Mouse (Mus musculus): ENCODE results near the gene Xdh. TPM values are rescaled to one million over a fixed set of nuclear protein-coding genes. Genes with fewer than 3 reads are reported as not detected.

Xdh gene
- polyA plus RNA-seq, 1 experiment: 5.1 TPM

DNA sequence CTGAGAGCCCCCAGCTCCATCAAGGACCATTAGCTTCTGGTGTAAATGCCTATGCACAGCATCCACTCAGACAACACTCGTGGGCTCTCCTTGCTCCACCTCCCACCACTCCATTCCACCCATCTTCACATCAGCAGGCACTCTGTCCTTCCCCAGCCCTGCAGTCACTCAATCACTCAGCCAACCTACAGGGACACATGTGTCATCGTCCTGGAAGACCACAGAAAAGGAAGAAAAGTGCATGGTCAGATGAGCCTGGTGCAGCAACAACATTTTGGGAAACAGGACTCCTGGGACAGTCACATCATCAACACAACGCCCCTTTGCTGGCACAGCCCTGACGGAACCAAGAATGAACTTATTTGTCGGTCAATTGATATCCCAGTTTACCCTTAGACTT lies 974 bp upstream of the Xdh start:
- Histone ChIP-seq H3K4me3 (replicated peaks; ENCODE audit: insufficient read depth, low read depth, low read length) (no peak overlapping the region), H3K27me3 (ENCODE audit: control insufficient read depth, insufficient read depth, low read length) (no peaks in the 10 kb centered on the region), H3K4me1 (ENCODE audit: control insufficient read depth, insufficient read depth, low read length) (no peaks in the 10 kb centered on the region), H3K27ac (ENCODE audit: insufficient read depth, low read length) (no peak overlapping the region)
- DNase-seq: no peak
- no peak for TF ChIP-seq CTCF (IDR thresholded peaks at IDR 0.05; ENCODE audit: borderline replicate concordance, insufficient read depth, low read depth, low read length)
- no peak for TF ChIP-seq POLR2A (IDR thresholded peaks at IDR 0.05; ENCODE audit: borderline replicate concordance, insufficient read depth, low read length)
- 82% methylated on average over 5 of the region's 5 CpGs for WGBS

DNA sequence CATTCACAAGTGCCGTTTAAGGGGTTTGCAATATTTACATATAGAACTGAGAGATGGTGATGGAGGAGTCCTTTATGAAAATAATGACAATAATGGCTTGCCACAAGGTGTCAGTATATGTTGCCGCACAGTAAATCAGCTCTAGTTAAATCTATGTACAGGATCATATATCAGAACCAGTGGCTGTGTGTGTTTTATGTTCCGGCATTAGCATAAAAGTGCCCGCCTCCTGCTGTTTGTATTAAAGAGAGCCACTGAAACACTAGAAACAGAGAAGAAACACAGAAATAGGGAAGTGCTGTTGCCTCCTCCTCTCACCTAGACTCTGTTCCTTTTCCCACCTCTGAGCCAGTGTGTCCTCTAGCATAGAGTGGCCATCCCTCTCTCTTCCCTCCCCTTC lies 498 bp downstream of the Xdh start:
- no peaks in the 10 kb centered on the region for H3K27me3 ChIP-seq (ENCODE audit: control insufficient read depth, insufficient read depth, low read length)
- WGBS: 78% methylated on average over 4 of the region's 4 CpGs
- H3K27ac ChIP-seq (ENCODE audit: insufficient read depth, low read length): no peak overlapping the region
- no peak for TF ChIP-seq POLR2A (IDR thresholded peaks at IDR 0.05; ENCODE audit: borderline replicate concordance, insufficient read depth, low read length)
- no peak for TF ChIP-seq CTCF (IDR thresholded peaks at IDR 0.05; ENCODE audit: borderline replicate concordance, insufficient read depth, low read depth, low read length)
- no peak for DNase-seq
- H3K4me1 ChIP-seq (ENCODE audit: control insufficient read depth, insufficient read depth, low read length): no peaks in the 10 kb centered on the region
- H3K4me3 ChIP-seq (replicated peaks; ENCODE audit: insufficient read depth, low read depth, low read length): no peak overlapping the region

- Histone ChIP-seq H3K4me1 (ENCODE audit: control insufficient read depth, insufficient read depth, low read length) (no peaks in the 10 kb centered on the region), H3K27ac (ENCODE audit: insufficient read depth, low read length) (no peak overlapping the region), H3K4me3 (replicated peaks; ENCODE audit: insufficient read depth, low read depth, low read length) (no peak overlapping the region), H3K27me3 (ENCODE audit: control insufficient read depth, insufficient read depth, low read length) (no peaks in the 10 kb centered on the region)
- WGBS: 85% methylated on average over 2 of the region's 2 CpGs
- DNase-seq: no peak
- TF ChIP-seq POLR2A (IDR thresholded peaks at IDR 0.05; ENCODE audit: borderline replicate concordance, insufficient read depth, low read length) (no peak), CTCF (IDR thresholded peaks at IDR 0.05; ENCODE audit: borderline replicate concordance, insufficient read depth, low read depth, low read length) (no peak)
Observed at GRCm38 (mm10) chr17:73948801-73949200, 1.2 kb downstream of the Xdh start.

GRCm38 (mm10) chr17:73948039-73948438 lies 2.0 kb downstream of the Xdh start:
- H3K27me3 ChIP-seq (ENCODE audit: control insufficient read depth, insufficient read depth, low read length): no peaks in the 10 kb centered on the region
- DNase-seq: peak in 1 of 2 experiments; percentile 22
- no peak overlapping the region for H3K4me3 ChIP-seq (replicated peaks; ENCODE audit: insufficient read depth, low read depth, low read length)
- TF ChIP-seq POLR2A (IDR thresholded peaks at IDR 0.05; ENCODE audit: borderline replicate concordance, insufficient read depth, low read length): no peak
- TF ChIP-seq CTCF (IDR thresholded peaks at IDR 0.05; ENCODE audit: borderline replicate concordance, insufficient read depth, low read depth, low read length): no peak
- H3K4me1 ChIP-seq (ENCODE audit: control insufficient read depth, insufficient read depth, low read length): no peaks in the 10 kb centered on the region
- no peak overlapping the region for H3K27ac ChIP-seq (ENCODE audit: insufficient read depth, low read length)
- 38% methylated on average over 3 of the region's 3 CpGs for WGBS

DNA sequence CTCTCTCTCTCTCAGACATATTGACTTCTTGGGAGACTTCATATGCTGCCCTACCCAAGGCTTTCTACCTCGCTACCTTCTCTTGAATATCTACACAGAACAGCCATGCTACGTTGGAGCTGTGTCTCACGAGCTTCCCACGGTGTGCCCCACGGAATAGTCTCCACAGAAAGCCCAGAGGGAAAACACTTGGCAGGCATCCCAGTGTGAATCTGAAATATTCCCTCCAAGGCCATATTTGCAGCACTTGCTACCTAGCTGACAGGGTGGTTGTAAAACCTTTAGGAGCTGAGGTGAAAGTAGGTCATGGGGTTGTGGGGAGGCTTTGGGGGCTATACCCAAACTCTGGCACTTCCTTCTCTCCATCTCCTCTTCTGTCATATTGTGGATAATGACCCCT lies 3.1 kb downstream of the Xdh start:
- Histone ChIP-seq H3K4me1 (ENCODE audit: control insufficient read depth, insufficient read depth, low read length) (no peaks in the 10 kb centered on the region), H3K27ac (ENCODE audit: insufficient read depth, low read length) (no peak overlapping the region), H3K27me3 (ENCODE audit: control insufficient read depth, insufficient read depth, low read length) (no peaks in the 10 kb centered on the region), H3K4me3 (replicated peaks; ENCODE audit: insufficient read depth, low read depth, low read length) (no peak overlapping the region)
- WGBS: 31% methylated on average over 5 of the region's 5 CpGs
- no peak for DNase-seq
- no peak for TF ChIP-seq CTCF (IDR thresholded peaks at IDR 0.05; ENCODE audit: borderline replicate concordance, insufficient read depth, low read depth, low read length)
- no peak for TF ChIP-seq POLR2A (IDR thresholded peaks at IDR 0.05; ENCODE audit: borderline replicate concordance, insufficient read depth, low read length)

DNA sequence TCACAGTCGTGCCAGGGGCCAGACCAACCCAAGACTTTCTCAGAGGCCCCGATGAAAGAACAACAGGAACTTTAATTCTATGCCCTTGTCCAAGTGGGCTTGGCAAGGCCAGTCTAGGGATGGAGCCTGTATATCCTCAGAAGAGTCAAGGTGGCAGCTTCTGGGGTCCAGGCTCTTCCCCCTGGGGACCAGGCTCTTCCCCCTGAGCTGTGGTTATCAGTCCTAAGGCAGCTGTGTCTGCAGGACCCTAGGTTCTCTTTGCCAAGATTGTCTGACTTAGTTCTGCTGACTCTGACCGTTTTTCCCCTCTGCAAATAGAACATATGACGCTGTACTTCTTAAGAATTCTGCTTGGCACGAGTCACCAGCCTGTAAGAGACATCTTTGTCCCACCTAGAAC lies 5.3 kb downstream of the Xdh start:
- Histone ChIP-seq H3K4me3 (replicated peaks; ENCODE audit: insufficient read depth, low read depth, low read length) (no peak overlapping the region), H3K27me3 (ENCODE audit: control insufficient read depth, insufficient read depth, low read length) (no peaks in the 10 kb centered on the region), H3K4me1 (ENCODE audit: control insufficient read depth, insufficient read depth, low read length) (no peaks in the 10 kb centered on the region), H3K27ac (ENCODE audit: insufficient read depth, low read length) (no peak overlapping the region)
- no peak for DNase-seq
- 83% methylated on average over 5 of the region's 5 CpGs for WGBS
- TF ChIP-seq CTCF (IDR thresholded peaks at IDR 0.05; ENCODE audit: borderline replicate concordance, insufficient read depth, low read depth, low read length) (no peak), POLR2A (IDR thresholded peaks at IDR 0.05; ENCODE audit: borderline replicate concordance, insufficient read depth, low read length) (no peak)

DNA sequence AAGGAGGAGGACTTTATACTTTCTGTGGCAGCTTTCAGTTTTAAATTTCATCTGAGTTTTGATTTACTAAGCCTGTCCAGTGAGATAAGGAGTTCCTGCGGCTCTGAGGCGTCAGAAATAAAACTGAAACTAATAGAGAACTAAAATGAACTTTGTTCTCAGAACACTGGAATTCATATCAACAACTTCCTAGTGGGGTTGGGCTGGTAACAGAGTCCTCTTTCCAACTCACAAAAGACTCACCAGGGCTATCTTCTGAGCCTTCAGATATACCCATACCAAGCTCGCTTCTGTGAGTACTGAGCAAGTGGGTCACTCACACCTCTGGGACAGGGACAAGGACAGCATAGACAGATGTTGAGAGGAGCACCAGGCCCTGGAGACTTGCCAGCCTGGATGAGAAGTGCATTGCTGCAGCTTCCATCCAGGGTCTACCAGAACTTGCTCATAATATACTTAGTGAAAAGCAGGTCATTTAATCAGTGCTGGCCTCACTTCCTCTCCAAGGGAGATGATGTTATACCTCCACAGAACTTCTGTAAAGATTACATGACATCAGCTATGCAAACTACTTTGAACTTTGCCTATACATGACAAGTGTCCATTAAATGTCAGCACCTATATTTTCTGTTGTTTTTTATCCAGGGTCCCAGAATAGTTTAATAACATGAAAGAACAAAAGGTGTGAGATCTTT lies 7.6 kb downstream of the Xdh start:
- 87% methylated on average over 3 of the region's 3 CpGs for WGBS

GRCm38 (mm10) chr17:73941816-73942215 lies 8.2 kb downstream of the Xdh start:
- no peaks in the 10 kb centered on the region for H3K27me3 ChIP-seq (ENCODE audit: control insufficient read depth, insufficient read depth, low read length)
- H3K4me1 ChIP-seq (ENCODE audit: control insufficient read depth, insufficient read depth, low read length): no peaks in the 10 kb centered on the region
- 70% methylated on average over 3 of the region's 3 CpGs for WGBS
- no peak overlapping the region for H3K27ac ChIP-seq (ENCODE audit: insufficient read depth, low read length)
- no peak for TF ChIP-seq POLR2A (IDR thresholded peaks at IDR 0.05; ENCODE audit: borderline replicate concordance, insufficient read depth, low read length)
- no peak for TF ChIP-seq CTCF (IDR thresholded peaks at IDR 0.05; ENCODE audit: borderline replicate concordance, insufficient read depth, low read depth, low read length)
- H3K4me3 ChIP-seq (replicated peaks; ENCODE audit: insufficient read depth, low read depth, low read length): no peak overlapping the region
- no peak for DNase-seq

More for the DNA sequence above, 7.6 kb downstream of the Xdh start:
- DNase-seq: no peak
- Histone ChIP-seq H3K4me1 (ENCODE audit: control insufficient read depth, insufficient read depth, low read length) (no peaks in the 10 kb centered on the region), H3K27me3 (ENCODE audit: control insufficient read depth, insufficient read depth, low read length) (no peaks in the 10 kb centered on the region), H3K4me3 (replicated peaks; ENCODE audit: insufficient read depth, low read depth, low read length) (no peak overlapping the region), H3K27ac (ENCODE audit: insufficient read depth, low read length) (0 out of 2 replicates have a peak overlapping the region, but pooled peaks have one; percentile 21)
- TF ChIP-seq POLR2A (IDR thresholded peaks at IDR 0.05; ENCODE audit: borderline replicate concordance, insufficient read depth, low read length) (no peak), CTCF (IDR thresholded peaks at IDR 0.05; ENCODE audit: borderline replicate concordance, insufficient read depth, low read depth, low read length) (no peak)

All from cerebellum, adult 2 months (tissue).